Mouse (Mus musculus): ENCODE measurements around the gene Grin2d.

Gene Grin2d

DNA sequence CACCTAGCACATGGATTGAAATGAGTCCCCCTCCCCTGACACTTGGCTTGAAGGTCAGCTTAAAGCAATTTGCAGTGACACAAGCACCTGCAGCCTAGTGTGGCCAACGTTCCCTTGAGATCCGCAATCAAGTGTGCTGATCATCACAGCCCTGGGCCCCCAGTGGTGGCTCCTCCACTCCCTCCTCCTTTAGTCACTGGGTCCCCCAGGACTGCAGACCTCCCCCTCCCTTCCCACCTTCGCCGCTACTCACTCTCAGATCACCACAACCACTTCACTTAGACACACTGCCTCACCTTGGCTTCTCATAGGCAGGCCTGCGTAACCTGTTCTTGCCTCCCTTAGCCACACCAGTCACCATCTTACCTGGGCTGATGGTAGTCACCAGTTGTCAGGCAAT is 72.2 kb downstream of the Grin2d start:
- DNase-seq, result no peak

GRCm38 (mm10) chr7:45802551-45802950 is 75.6 kb downstream of the Grin2d start:
- DNase-seq, result no peak

- DNase-seq, result peak; percentile 69 to 72
These were observed 76.8 kb downstream of the Grin2d start for GRCm38 (mm10) chr7:45801348-45801747.

DNA sequence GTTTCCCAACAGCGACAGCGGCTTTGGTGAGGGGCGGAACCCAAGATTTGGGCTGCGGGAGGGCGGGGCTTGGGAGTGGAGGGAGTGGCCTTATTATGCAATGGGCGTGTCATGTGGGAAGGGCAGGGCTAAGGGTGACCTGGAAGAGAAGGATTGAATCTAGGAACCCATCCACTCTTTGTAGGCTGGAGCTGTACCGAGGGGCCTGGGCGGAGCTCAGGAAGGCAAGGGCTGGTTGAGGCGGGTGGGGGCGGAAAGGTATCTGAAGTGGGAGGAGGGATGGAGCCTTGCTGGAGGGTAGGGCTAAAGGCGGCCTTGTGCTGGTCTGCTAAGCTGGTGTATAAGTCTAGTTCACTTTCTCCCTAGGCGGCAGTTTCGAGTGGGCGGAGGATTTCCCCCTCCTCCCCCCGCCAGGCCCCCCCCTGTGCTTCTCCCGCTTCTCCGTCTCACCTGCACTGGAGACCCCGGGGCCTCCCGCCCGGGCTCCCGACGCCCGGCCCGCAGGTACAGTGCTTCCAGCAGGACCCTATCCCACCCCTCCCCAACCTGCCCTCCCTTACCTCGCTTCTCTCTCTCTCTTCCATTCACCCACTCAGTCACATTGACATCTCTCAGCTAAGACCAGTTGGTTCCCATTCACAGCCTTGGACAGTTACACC is 77.5 kb downstream of the Grin2d start:
- peak in 1 of 2 experiments; percentile 36 for DNase-seq

GRCm38 (mm10) chr7:45800001-45800400 is 78.2 kb downstream of the Grin2d start:
- no peak for DNase-seq

DNA sequence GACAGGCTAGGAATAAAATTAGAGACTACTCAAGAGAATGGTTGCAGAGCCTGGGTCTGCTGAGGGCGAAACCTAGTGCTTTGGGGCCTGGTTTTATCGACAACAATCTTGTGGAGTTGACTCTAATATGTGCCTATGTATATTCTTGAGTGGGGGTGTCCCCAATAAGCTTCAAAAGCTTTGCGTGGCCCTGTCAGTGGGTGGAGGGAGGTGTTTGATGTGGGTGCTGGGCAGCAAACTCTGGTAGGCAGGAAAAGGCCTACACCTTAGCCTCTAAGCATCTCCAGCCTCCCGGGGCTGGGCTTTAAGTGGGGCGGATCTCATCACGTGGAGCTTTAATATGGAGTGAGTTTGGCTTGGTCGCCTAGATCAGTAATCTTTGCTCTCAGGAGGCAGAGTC is 79.2 kb downstream of the Grin2d start:
- DNase-seq, result no peak

- DNase-seq, result no peak
These were observed 79.7 kb downstream of the Grin2d start for GRCm38 (mm10) chr7:45798511-45798836.

GRCm38 (mm10) chr7:45797661-45798510 is 80.3 kb downstream of the Grin2d start:
- DNase-seq, result no peak

- DNase-seq, result no peak
These were observed 81.2 kb downstream of the Grin2d start for GRCm38 (mm10) chr7:45796950-45797349.

GRCm38 (mm10) chr7:45794971-45795370 is 83.2 kb downstream of the Grin2d start:
- DNase-seq, result no peak

GRCm38 (mm10) chr7:45793969-45794585 is 84.1 kb downstream of the Grin2d start:
- no peak for DNase-seq

DNA sequence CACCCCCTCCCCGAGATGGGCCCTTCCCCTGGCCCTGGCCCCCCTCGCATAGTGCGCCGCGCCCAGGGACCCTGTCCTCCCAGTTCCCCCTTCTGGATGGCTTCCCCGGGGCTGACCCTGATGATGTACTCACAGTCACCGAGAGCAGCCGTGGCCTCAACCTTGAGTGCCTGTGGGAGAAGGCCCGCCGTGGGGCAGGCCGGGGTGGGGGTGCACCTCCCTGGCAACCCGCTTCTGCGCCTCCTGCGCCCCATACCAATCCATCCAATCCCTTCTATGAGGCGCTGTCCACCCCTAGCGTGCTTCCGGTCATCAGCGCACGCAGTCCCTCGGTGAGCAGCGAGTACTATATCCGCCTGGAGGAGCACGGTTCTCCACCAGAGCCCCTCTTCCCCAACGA is 84.9 kb downstream of the Grin2d start:
- no peak for DNase-seq

DNA sequence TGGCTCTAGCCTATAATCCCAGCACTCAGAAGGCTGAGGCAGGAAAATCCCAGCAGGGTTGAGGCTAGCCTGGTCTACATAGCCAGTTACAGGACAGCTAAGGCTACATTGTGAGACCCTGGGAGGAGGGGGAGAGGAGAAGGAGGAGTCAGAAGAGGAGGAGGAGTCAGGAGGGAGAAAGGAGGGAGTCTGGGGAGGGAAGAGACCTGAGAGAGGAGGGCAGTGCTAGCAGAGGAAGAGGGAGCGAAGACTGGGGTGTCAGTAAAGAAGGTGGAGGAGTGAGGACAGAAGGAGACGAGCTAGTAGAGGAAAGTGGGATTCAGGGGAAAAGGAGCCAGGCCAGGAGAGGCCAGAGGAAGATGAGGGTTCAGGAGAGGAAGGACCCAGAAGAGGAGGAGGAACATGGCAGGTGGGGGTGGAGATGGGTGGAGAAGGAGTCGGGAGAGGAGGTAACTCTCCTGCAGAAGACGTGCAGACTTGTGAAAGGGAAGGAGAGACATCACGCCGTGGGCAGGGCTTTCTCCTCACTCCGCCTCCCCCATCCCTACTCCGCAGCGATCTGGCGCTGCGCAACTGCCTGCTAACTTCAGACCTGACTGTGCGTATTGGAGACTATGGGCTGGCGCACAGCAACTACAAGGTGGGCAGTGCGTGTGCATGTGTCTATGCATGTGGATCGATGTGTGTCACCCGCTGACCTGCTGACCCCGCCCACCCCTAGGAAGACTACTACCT is 86.3 kb downstream of the Grin2d start:
- DNase-seq, result no peak

DNA sequence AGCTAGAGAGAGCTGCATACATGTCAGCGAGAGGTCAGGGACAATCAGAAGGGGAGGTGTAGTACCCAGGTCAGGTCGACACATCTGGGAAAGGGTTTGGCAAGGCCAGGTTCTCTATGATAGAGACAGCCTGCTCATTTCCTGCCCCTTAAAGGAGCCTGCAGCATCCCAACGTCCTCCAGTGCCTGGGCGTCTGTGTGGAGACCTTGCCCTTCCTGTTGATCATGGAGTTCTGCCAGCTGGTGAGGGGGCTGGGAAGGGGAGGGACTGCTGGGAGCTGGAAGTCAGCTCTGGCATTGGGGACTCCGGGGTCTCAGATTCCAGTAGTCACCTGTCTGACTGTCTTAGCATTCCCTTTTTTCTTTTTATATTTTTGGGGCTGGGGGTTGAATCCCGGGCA is 87.5 kb downstream of the Grin2d start:
- no peak for DNase-seq

GRCm38 (mm10) chr7:45787642-45788041 is 90.5 kb downstream of the Grin2d start:
- DNase-seq, result no peak

DNA sequence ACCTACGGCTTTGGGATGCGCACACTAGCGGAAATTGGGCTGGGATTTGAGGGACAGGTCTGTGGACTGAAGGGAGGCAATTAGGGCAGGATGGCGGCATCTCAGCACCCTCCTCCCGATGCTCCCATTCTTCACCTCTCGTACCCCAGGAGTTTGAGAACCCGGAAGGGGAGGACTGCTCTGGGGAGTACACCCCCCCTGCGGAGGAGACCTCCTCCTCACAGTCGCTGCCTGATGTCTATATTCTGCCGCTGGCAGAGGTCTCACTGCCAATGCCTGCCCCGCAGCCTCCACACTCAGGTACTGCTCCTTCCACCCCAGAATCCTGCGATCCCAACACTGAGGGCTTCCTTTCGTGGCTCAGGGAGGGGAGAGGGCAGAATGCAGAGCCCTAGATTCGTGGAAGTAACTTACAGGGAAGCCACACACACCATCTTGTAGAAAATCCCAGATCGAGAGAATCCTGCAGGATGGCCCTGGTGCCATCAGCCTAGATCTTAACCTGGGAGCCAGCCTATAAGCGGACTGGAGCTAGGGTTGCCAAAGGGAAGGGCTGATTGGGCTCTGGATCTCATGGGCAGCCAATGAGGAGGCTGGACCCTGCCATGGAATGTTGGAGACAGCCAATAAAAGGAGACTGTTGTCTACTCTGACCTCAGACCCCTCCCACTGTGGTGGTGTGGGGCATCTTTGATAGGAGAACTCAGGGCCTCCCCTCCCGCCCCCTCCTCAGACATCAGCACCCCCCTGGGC is 91.3 kb downstream of the Grin2d start:
- DNase-seq, result no peak

- no peak for DNase-seq
These were observed 92.0 kb downstream of the Grin2d start for GRCm38 (mm10) chr7:45786136-45786578.

DNA sequence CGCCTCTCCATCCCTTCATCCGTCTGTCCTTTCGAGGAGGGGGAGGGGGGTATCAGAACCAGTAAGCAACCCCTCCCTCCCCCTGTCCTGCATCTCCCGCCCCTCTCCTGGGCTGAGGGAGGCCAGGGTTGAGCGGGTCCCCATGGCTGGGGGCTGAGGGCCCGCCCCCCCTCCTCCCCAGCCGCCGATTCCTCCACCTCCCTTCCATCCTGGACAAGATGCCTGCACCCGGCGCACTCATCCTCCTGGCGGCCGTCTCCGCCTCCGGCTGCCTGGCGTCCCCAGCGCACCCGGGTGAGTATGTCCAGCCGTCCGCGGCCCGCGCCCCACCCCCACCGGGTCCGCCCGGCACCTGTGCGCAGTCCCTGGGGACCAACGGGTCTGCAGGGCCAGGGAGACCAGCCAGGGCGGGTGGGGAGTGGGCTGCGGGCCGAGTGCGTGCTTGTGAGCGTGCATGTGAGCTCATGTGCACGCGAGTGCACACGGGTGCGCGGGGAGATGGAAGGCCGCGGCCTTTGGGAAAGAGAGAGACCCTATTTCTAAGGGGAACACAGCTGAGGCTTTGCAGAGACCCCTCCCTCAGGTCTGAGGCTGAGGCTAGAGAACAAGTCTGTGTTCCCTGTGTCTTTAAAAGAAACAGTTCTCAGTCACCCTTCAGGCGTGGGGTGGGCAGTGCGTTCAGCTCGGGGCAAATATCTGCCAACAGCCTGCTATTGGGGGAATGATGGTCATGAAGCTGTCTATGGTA is 92.6 kb downstream of the Grin2d start:
- DNase-seq, result no peak

DNA sequence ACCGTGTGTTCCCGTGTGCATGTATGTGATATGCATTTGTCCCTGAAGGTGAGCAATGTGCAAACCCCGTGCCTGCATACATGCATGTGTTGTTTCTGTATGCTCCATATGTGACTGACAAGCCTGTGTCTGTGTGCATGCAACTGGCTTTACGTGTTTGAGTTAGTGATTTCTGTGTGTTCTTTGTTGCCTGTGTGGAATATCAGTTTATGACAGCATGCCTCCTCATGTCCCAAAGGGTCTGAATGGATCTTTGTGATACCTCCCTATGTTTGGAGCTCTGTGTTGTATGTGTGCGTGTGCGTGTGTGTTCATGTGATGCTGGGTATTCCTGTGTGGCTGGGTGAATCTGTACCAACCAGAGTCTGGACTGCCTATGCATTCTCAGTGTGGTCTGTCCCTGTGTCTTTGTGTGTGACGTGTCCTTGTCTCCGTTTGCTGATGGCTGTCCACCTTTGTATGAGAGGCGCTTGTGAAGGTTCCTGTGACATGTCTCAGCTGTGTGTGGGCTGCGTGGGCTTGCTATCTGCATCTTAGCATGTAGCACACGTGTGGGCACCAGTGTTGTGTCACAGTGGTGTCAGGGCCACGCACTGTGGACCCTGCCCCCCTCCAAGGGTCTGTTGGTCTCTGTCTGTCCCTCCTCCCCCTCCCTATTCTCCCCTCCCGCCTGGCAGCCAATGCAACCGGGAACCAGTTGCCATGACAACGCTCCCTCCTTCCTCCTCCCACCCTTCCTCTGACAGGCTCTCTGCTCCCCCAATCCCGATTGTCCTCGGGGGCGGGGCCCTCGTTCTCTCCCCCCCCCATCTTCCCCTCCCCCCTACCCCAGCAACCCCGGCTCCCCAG is 93.4 kb downstream of the Grin2d start, which contains the start of gene Sult2b1:
Sult2b1 (minus strand) TSS at position 146 of the 849 bp plus-strand sequence.
- no peak for DNase-seq

GRCm38 (mm10) chr7:45783511-45784091 is 94.6 kb downstream of the Grin2d start, which contains the start of gene Lmtk3:
Lmtk3 (plus strand) TSS chr7:45783738.
- peak in 1 of 2 experiments; percentile 27 for DNase-seq

Data from thymus, adult 18-20 months (tissue).